Mouse (Mus musculus) urinary bladder, postnatal 25 days (tissue): ENCODE data around the gene Espn.
A peak's percentile ranks its signal among the peaks of the same experiment; 100 is the strongest.

ENCODE experiments used
- DNase-seq: peaks from one replicate; pipeline ENCODE4 v3.0.0; 2022; ENCODE audit warnings: low spot score

Gene Espn

DNA sequence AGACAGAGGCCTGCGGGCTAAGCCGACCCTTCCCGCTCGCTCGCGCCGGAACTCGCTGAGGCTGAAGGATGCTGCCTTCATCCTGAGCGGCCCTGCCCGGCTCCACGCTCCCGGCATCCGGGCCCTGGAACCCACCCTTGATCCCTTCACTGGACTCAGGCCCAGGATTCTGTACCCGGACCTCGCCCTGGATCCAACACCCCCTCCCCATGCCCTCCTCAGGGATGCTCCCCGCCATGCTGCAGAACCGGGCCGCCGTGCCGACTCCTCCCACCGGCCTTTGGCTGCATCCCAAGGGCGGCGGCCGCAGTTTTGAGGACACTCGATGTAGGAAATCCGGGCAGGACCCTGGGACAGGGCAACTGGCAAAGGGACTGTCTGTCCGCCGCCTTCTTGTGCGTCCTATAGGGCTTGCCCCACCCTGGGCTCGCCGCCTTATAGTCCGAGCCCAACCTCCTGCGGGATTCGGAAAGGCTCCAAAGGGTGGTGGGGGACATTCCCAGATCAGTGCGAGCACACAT, 26.2 kb upstream of the Espn start:
- DNase-seq: no peak

DNA sequence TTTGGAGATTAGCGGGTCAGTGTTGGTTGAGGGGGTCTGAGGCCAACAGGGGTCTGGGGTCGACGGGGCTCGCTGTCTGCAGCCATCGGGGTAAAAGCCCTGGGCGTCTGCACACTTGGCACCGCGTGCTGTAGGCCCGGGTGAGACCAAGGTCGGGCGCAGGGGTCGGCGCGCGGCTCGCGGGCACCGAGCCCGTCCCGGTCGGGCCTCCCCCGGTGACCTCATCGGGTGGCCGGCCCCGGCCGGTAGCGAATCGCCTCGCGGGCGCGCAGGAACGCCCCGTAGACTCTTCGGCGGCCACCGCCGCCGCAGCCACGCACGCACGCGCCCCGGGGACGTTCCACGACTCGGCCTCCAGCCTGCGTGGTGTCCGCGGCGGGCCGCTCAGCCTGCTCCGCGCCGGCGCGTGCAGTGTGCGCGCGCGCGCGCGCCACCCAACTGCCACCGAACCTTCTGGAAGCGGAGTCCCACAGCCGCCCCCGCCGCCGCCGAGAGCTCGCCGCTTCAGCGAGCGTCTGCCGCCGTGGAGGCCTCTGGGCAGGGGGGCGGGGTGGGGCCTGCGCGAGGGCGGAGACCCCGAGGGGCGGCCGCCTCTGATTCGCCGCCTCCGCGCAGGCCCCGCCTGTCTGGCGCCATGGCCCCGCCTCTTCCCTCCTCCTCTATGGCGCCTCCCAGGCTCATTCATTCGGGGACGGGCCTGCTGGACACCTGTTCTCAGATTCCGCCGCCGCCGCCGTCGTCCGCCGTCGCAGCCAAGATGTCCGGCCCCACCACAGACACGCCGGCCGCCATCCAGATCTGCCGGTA, 25.6 kb upstream of the Espn start, which contains the start of gene Acot7:
TSS of gene Acot7 (plus strand) at position 598 of the 807 bp plus-strand sequence.
- DNase-seq: peak; percentile 89

DNA sequence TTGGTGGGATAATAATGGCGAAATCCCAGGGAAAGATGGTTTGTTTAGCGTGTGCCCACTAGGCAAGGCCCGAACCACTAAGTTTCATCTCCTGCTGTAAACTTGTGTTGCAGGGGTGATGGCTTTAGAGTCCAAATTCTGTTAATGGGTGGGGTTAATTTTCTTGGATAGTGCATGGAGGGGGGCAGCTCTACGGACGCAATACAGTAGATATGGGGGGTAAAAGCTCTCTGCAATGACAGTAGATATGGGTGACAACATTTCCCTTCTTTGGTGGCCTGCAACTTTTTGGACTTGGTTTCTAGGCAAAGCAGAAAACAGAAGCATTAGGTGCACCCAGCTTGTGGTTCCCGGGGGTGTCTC, 25.0 kb upstream of the Espn start:
- no peak for DNase-seq

GRCm38 (mm10) chr4:152176638-152177037, 24.5 kb upstream of the Espn start:
- DNase-seq: no peak

GRCm38 (mm10) chr4:152173956-152174355, 21.8 kb upstream of the Espn start:
- no peak for DNase-seq

GRCm38 (mm10) chr4:152173041-152173440, 20.9 kb upstream of the Espn start:
- DNase-seq: peak; percentile 77

DNA sequence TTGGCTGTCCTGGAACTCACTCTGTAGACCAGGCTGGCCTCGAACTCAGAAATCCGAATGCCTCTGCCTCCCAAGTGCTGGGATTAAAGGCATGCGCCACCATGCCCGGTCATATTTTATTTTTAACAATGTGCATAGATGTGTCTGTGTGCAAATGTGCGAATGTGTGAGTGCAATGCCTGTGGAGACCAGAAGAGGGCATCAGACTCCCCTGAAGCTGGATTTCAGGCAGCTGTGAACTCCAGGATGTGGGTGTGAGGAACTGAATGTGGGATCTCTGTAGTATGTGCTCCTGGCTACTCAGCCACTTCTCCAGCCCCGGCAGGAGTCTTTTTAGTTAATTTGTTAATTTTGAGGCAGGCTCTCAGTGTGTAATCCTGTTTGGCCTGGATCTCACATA, 19.4 kb upstream of the Espn start:
- no peak for DNase-seq

DNA sequence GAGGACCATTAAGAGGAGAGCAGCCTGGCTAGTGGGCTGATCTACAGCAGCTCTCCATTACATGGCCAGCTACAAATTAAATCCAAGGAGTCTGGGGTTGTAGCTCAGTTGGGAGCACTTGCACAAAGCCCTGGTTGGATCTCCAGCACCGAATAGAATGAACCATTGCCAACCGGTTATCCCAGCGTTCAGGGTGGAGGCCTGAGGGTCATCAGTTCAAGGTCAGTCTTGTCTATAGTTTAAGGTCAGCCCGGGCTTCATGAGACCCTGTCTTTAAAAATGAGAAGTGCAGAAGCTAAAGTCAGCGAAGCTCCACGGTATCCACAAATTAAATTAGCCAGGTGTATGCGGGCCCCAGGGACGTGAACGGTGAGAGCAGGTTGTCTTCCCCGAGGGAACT, 18.1 kb upstream of the Espn start:
- no peak for DNase-seq

DNA sequence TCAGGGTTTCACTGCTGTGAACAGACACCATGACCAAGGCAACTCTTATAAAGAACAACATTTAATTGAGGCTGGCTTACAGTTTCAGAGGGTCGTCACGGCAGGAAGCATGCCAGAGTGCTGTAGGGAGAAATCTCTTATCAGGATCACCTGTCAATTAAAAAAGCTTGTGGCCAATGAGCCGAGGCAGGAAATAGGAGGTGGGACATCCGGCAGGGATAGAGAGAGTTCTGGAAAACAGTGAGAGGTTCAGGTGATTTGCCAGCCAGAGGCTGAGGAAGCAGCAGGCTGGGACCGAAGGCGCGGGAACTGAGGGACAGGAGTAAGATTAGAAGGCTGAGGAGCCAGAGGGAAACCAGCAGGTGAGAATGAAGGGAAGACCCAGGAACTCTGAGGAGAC, 16.9 kb upstream of the Espn start:
- no peak for DNase-seq

- no peak for DNase-seq
These were observed 15.9 kb upstream of the Espn start for GRCm38 (mm10) chr4:152168052-152168451.

DNA sequence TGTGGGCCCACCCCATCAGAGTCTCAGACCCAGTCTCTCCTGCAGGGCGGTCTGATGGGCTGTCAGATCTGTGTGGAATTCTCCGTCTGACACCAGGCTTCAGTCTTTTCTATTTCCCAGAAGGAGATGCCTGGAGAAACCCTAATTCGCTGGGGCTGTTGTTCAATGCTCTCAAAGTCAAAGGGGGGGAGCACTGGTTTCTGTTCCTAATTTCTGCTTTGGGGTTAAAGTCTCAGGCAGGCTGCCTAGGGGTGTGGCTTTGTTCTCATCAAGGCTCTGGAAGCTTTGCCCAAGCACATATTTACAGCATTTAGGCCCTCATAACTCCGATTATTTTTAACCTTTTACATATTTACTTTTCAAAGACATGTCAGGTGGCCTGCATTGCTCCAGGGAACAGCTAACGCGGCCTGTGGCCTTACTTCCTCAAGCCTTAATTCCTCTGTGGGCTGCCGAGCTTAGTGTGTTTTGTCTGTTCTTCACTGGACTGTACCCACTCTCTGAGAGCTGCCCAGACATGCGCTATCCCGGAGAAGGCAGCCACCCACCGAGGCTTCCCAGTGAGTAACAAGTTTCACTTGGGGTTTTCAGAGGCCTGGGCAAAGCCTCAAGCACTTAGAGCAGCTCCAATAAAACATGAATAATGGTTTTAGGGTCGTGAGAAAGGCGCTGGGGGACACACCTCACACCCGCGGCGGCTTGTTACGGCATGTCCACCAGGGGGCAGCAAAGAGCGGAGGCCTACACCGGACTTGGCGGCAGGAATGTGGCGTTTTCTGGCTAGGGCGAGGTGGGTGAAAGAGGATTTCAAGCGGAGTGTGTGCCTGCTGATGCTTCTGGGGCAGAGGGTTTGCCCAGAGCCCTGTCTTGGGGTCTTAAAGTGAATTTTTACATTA, 13.1 kb upstream of the Espn start:
- peak; percentile 89 for DNase-seq

DNA sequence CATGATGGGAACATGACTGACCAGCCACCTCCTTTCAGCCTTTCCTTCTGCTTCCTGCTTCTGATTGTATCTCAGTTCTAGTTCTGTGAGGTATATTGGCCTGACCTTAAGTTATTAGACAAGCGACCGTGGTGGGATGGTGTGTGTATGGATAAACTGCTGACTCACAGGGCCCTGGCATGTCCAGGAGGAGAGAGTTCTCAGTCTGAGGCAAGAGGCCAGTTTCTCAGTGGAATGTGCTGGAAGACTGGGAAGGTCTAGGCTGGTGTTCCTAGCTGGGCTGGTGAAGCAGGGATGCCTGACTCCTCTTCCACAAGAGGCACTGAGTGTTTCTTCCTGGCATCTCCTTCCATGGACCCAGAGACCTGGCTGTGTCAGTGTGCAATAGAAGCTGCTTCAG, 10.6 kb upstream of the Espn start:
- no peak for DNase-seq

- DNase-seq: no peak
These were observed 9.4 kb upstream of the Espn start for GRCm38 (mm10) chr4:152161601-152162000.

- no peak for DNase-seq
These were observed 8.6 kb upstream of the Espn start for GRCm38 (mm10) chr4:152160748-152161147.

DNA sequence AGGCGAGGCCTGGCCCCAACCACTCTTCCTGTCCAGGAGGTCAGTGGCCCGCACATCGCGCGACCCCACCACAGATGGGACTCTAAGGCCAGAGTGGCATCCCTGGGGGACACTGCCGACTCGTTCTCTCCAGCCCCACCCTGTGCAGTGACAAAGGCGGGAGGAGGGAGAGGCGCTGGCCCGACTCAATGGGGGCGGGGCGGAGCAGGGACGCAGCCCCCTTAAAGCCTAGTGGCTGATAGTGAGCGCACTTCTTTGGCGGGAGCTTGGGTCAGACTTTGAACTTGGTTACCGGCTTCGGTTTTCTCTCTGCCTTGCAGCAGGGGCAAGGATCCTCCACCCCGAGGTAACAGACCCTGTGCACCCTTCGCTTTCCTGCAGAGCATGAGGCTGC, 7.1 kb upstream of the Espn start:
- DNase-seq: no peak

DNA sequence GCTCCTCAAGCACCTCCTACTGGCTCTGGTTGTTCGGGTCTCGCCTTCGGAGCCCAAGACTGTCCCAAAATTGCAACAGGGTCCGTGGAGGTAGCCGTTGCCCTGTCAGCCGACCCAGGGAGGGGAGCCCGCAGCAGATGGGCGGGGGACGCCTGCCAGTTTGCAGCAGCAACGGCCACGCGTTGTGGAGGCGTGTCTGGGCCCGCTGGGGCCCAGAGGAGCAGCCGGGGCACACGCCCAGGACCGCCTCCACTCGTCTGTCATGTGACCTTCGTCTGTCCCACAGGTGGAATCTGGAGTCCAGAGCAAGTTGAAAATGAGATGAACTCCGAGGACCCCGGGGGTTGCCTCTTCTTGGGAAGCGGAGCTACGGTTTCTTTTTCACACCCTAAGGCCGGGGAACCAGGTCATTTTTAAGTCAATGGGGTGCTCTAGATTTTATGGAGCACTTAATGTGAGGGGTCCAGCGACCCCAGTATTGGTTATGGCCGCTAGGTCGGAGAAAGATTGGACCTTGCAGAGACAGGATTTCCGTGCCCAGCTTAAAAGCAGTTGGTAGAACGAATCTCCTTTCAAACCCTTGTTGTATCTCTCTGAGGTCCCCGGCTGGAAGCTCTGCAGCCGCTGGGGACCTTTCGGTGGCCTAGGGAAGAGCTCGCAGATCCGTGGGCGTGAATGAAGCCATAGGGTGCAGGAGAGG, 6.6 kb upstream of the Espn start, which contains the start of gene Hes2:
TSS of gene Hes2 (plus strand) at position 283 of the 700 bp plus-strand sequence.
- DNase-seq: no peak

GRCm38 (mm10) chr4:152157779-152158584, 5.8 kb upstream of the Espn start:
- peak; percentile 41 for DNase-seq

- no peak for DNase-seq
These were observed 2.8 kb upstream of the Espn start for GRCm38 (mm10) chr4:152155019-152155418.

GRCm38 (mm10) chr4:152153771-152154177, 1.6 kb upstream of the Espn start:
- peak; percentile 95 for DNase-seq

DNA sequence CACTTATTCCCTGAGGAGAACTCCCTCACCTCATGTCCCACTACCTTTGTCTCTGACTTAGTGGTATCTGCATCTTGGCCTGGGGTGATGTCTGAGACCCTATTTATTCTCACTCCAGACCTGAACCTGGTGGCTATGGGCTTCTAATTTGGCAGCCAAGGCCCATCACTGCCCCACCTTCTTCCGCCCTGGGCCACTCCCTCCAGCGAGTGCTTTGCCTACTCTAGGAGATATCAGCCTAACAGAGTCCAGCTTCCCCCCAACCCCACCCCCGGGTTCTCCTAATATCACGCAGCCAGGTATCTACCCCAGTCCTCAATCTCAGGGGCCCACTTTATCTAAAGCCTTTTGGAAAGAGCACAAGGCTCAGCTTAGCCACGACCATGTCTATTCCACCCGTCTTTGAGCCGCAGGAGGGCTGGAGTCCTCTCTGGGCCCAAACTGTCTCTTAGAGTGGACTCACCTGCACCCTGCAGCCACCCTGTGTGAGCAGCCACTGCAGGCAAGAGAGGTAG, 663 bp downstream of the Espn start:
- DNase-seq: no peak

DNA sequence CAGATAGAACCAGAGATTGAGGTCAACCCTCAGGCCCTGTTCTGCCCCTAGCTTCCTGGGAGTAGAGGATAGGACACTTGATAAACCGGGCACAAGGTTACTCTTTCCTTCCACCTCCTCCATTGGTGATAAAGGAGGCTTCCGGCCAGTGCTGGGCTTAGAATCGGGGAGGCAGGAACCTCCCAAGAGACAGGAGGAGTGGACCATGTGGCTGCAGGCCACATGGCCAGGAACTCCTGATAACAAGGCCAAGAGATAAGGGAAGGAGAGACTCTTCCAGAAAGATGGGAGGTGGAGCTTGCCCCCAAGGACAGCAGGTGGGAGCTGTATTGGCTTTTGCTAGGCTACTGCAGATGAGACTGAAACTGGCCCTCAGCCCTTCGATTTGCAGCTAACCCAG, 1.6 kb downstream of the Espn start:
- DNase-seq: no peak
